Mouse (Mus musculus) left cerebral cortex, adult 18-20 months (tissue): ENCODE measurements around the gene Myo10. TPM values are rescaled to one million over a fixed set of nuclear protein-coding genes. Genes with fewer than 3 reads are reported as not detected.
"Not testable (repeated sequence)": the region's sequence is repeated elsewhere in the genome, so short reads cannot be mapped to it uniquely, and the experiment has no call there.

ENCODE experiments used
- DNase-seq, 2 experiments: peaks; one replicate each; pipeline ENCODE4 v3.0.0; 2021 to 2022; ENCODE audit warnings: low spot score in 2 of 2, mixed read lengths in 1 of 2
- total RNA-seq, 2 experiments: library from RNA; stranded (reverse); gene quantifications; 2 replicates each; pipeline ENCODE4 v1.2.3; 2021

Gene Myo10
- total RNA-seq, 2 experiments from 2014 or later = 38.6 to 41.0 TPM

DNA sequence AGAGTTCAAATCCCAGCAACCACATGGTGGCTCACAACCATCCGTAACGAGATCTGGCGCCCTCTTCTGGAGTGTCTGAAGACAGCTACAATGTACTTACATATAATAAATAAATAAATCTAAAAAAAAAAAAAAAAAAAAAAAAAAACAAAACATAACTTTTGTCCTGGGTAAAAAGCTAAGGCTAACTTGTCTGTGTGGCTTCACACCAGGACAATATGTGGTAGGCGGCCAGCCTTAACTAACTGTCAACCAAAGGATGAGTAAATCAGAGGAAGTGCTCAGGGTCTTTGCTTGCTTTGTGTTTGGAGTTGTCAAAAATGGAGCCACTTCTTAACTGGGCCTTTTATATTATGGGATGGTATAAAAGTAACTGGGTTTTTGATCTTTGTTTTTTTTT lies 95.8 kb downstream of the Myo10 start:
- DNase-seq = not testable (repeated sequence)

GRCm38 (mm10) chr15:25719270-25719669 lies 96.9 kb downstream of the Myo10 start:
- DNase-seq = no peak

GRCm38 (mm10) chr15:25720263-25720662 lies 97.9 kb downstream of the Myo10 start:
- no peak for DNase-seq

DNA sequence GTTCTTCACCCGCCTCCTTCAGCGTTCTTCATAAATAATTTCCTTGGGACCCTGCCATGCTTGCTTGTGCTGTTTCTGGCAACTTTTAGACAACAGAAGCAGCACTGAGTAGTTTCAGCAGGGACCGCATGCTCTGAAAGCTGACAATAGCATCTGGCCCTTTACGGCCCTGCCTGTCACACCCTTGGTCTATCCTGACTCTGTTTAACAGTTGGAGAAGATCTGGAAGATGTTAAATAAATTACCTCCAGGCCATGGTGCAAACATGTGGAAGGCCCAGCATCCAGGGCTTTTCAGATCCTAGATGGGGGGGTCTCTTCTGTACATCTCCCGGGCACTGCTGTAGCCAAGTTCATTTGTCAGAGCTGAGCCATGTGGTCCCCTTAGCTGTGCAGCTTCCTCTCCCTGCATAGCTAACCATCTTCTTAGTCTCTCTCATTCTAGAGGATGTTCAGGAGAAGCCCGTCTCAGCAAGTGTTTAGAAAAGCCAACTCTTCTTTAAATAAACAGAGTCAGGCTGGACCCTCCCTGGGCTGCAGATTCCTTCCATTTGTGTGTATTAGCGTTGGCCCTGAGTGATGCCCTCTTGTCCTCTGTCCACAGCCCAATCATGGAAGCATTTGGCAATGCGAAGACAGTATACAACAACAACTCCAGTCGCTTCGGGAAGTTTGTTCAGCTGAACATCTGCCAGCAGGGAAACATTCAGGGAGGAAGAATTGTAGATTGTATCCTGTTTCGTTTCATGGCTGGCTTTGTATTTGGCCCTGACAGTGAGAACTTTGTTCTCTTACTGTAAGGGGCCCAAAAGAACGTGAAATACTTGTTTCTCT lies 101.2 kb downstream of the Myo10 start:
- no peak for DNase-seq

- DNase-seq = no peak
Observed at GRCm38 (mm10) chr15:25724549-25724948, 102.2 kb downstream of the Myo10 start.

- DNase-seq = no peak
Observed at GRCm38 (mm10) chr15:25726814-25727213, 104.5 kb downstream of the Myo10 start.

DNA sequence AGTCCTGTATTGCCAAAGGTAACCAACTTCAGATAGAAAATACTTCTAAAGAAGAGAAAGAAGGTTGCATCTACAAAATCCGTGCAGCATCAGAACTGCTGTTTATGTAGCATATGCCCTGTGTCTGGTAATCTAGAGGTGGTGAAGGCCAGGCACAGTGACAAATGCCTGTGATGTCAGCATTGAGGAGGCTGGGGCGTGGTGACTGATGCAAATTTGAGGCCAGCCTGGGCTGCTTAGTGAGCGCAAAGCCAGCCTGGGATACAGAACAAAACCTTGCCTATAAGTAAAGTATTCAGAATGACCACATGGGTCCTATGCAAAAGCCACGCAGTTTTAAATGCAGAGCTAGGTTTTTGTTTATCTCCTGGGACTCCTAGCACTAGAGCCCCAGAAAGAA lies 106.2 kb downstream of the Myo10 start:
- no peak for DNase-seq

DNA sequence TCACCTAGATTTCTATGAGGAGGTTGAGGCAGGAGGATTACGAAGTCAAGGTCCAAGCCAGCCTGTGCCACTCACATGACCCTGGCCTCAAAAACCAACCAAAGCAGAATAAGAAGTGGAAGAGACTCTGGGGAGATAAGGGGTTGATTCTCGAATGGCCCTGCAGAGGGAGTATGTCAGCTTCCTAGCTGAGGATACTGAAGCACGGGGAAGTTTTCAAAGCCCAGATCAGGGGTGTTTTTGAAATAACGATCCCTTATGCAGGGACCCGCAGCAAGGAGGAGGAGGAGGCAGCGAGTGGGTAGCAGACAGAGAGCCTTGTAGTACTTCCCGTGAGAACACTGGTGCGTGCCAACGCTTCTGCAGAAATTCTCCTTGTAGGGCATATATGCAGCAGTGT lies 108.7 kb downstream of the Myo10 start:
- DNase-seq = peak; percentile 16 to 26

DNA sequence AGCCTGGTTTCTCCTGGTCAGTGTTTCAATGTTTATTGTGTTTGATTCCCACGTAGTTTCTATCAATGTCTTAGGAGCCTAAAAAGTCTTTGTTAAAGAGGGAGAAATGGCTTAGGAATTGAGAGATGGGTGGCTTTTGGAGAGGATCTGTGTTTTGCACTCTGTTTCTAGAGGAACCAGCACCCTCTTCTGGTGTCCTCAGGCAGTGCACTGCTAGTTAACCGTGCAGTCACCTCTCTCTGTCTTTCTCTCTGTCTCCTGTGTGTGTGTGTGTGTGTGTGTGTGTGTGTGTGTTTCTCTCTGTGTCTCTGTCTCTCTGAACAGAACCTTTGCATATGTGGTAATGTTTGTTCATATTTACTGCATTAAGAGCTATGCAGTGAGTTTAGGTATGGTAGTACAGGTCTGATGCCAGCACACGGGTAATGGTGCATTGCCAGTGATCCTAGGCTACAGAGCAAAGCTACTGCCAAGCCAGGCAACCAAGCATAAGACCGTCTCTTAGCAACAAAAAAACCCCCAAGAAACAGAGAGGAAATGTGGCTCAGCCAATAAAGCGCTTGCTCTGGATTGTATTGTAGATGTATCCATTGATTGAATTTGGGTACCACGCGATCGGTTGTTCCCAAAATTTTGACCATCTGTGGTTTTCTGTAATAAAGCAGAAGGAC lies 110.6 kb downstream of the Myo10 start:
- peak; percentile 39 to 59 for DNase-seq

GRCm38 (mm10) chr15:25733739-25734430 lies 111.6 kb downstream of the Myo10 start:
- no peak for DNase-seq

DNA sequence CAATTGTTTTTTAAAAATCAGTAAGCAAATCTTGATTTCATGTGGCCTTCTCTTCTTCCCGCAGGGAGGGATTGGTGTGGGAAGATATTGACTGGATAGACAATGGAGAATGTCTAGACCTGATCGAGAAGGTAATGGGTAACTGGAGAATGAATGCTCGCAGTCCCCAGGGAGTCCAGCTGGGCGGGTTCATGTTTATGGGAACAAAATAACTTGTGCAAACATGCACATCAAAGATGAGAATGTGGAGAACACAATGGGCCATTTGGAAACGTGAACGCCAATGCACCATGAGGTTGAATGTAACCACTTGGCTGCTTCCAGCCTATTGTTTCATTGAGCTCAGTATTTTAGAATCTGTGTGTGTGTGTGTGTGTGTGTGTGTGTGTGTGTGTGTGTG lies 114.2 kb downstream of the Myo10 start:
- DNase-seq = no peak

DNA sequence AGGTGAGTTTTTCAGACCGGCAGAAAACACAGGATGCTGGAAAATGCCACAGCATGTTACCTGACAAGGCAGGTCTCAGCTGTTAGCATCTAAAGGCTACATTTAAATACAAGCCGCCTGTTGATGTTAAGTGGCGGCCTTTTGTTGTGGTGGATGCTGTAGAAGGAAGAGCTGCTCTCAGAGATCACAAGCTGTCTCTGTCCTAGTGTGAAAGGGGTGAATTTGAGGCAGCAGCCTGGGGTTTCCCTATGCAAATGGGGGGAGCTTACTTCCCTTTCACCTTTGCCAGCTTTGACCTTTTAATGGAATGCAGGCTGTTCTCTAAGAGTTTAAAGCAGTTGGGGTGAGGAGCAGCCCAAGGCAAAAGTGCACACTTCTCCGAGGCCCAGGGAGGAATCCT lies 117.9 kb downstream of the Myo10 start:
- no peak for DNase-seq

DNA sequence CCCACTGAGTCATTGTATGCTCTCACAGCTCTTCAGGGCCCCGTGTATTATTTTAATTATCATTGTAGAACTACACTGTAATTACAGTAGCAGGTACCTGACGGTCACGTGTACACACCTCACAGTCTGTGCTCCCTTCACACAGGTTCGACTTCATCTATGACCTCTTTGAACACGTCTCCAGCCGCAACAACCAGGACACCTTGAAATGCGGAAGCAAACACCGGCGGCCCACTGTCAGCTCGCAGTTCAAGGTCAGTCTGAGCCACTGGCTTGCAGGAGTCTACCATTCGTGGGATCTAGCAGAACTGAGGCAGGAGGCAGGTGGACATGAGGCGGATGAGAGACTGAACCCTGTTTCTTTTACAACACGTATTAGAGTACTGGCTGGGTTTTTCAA lies 119.9 kb downstream of the Myo10 start:
- no peak for DNase-seq

DNA sequence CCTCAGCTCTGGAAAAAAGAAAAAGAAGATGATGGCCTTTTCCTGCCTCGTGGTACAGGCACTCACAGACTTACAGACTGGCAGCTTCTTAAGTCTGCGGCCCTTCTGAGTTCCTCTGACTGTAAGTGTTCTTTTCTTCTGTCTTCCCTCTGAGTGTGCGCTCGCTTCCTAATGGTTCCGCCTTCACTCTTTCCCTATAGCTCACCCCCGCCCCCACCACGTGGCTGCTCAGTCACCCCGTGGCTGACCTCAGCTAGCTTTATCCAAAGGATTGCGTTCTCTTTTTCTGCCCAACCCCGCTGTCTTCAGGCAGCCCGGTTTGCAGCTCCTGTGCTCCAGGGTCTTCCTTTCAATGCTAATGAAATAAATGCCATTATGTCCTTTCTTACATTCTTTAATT lies 129.2 kb downstream of the Myo10 start:
- no peak for DNase-seq

- DNase-seq = no peak
Observed at GRCm38 (mm10) chr15:25752597-25752996, 130.3 kb downstream of the Myo10 start.

DNA sequence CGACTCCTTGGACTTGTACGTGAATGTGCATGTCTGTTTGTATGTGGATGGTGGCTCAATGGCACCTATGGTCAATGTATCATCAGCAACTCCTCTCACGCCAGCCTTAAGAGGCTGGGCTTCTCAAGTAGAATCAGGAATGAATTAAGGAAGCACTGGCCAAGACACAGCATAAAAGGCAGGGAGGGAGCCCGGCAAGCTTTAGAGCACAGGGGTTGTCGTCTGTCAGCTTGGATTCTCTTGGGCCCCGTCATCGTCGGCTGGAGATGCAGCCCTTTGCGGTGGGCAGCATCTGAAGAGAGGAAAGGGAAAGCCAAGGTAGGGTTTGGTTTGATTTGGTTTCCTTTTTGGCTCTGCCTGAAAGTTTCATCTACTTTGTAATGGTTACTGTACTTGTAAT lies 130.7 kb downstream of the Myo10 start:
- DNase-seq = no peak

GRCm38 (mm10) chr15:25753878-25754277 lies 131.6 kb downstream of the Myo10 start:
- no peak for DNase-seq

DNA sequence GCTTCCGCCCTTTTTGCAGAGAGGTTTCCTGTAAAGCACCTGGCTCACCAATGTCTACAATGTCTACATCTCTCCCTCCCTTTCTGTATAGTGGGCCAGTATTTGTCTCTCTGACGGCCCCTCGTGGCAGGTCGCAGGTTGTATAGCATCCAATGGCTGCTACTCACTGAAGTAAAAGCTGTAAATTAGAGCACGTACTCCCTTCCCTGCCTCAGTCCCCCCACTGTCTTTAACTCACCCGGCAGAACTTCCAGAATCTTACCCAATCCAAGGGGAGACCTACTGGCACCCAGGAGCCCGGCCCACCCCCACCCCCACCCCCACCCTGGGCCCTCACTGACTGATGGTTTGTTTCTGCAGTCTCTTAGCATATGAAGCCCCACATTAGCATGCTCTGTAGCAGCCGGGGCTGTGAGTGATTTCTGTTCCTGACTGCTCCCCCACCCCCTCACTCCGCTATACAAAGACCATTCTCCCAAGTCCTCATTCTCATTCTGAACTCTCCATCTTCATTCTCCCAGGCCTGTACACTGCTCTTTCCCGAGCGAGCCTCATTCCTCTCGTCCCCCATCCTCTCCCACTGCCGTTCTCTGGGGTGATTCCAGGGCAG lies 132.1 kb downstream of the Myo10 start:
- DNase-seq = no peak

DNA sequence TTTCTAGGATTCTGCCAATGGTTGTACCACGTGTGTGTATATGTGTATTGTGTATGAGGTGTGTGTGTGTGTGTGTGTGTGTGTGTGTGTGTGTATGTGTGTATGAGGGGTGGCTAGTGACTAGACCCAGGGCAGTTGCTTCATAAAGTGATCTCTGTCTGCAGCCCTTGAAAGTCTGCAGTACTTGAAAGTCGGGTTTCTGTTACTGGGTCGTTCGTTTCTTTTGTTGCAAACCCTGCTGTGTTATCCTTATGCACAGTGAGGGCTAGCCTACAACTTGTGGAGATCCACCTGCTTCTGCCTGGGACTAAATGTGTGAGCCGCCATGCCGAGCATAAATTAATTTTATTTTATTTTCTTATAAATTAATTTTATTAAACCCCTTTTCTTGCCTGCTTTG lies 133.2 kb downstream of the Myo10 start:
- DNase-seq = no peak

- DNase-seq = no peak
Observed at GRCm38 (mm10) chr15:25756072-25756471, 133.7 kb downstream of the Myo10 start.

DNA sequence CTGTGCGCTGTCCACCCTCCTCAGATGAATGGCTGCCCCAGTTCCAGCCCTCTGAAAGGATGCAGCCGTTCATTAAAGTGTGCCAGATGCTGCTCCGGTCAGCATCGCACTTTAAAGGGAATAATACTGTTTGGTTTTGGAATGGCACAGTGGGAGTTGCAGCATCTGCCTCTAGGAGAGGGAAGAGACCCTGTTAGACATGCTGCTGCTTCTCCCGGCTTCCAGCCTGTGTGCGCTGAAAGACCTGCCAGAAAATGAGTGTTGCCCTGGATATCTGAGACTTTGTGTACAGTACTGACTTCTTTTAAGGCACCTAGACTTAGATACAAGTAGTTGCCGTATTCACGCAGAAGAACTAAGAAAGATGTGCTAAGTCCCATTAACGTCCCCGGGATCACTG lies 135.7 kb downstream of the Myo10 start:
- DNase-seq = no peak
